Mouse (Mus musculus) kidney, adult 2 months (tissue): ENCODE data around the gene Gm14459. TPM values are rescaled to one million over a fixed set of nuclear protein-coding genes. Genes with fewer than 3 reads are reported as not detected.
"Not testable (repeated sequence)": the region's sequence is repeated elsewhere in the genome, so short reads cannot be mapped to it uniquely, and the experiment has no call there.

ENCODE experiments used
- DNase-seq: peaks from one replicate; pipeline ENCODE4 v3.0.0; 2021
- H3K27ac ChIP-seq: fragments of 200-500 bp; 2 replicates; pipeline ENCODE4 v1.5.1; 2012; ENCODE audit warnings: low read depth, low read length, control low read depth, inconsistent platforms; ENCODE audit not compliant: insufficient read depth
- H3K27me3 ChIP-seq: fragments of 200-500 bp; replicated peaks from 2 replicates; pipeline ENCODE4 v1.6.1; 2012; ENCODE audit warnings: mild to moderate bottlenecking, moderate library complexity, low read length, inconsistent platforms; ENCODE audit not compliant: control insufficient read depth, insufficient read depth
- H3K36me3 ChIP-seq: fragments of 200-500 bp; 2 replicates; pipeline ENCODE4 v1.6.1; 2012; ENCODE audit warnings: mild to moderate bottlenecking, moderate library complexity, low read length, inconsistent platforms; ENCODE audit not compliant: control insufficient read depth, insufficient read depth
- H3K4me1 ChIP-seq: fragments of 200-500 bp; 2 replicates; pipeline ENCODE4 v1.6.1; 2011; ENCODE audit warnings: low read length; ENCODE audit not compliant: control insufficient read depth, insufficient read depth
- H3K4me3 ChIP-seq: fragments of 200-500 bp; 2 replicates; pipeline ENCODE4 v1.5.1; 2011; ENCODE audit warnings: mild to moderate bottlenecking, low read depth, low read length, control low read depth; ENCODE audit not compliant: insufficient read depth
- CTCF ChIP-seq: fragments of 200-500 bp; conservative IDR thresholded peaks from 2 replicates; pipeline ENCODE4 v1.5.1; 2011; ENCODE audit warnings: low read depth, mild to moderate bottlenecking, control low read depth, low read length, moderate library complexity, mixed read lengths; ENCODE audit not compliant: insufficient read depth, insufficient read length
- POLR2A ChIP-seq: fragments of 200-500 bp; IDR thresholded peaks from one replicate; pipeline ENCODE4 v1.6.1; 2011; ENCODE audit warnings: low read depth, low read length, control low read depth
- WGBS: fragments of 180-500 bp; shearing (Covaris S2); methylation state at CpG from one replicate; pipeline ENCODE4 v1.1.7; 2018; 5-methylcytosine and 5-hydroxymethylcytosine counted together
- polyA plus RNA-seq: library from polyadenylated mRNA; depleted of rRNA; stranded (reverse); fragments of >200 nt; gene quantifications from 2 replicates; pipeline ENCODE4 v1.2.3, GENCODE M21; 2012; rRNA removed

Gm14459 gene
- polyA plus RNA-seq: not detected in 2 replicates

- no peak within 1 kb of the TSS for H3K27ac ChIP-seq
- H3K4me1 ChIP-seq: no peaks in the 10 kb centered on the region
- DNase-seq: no peak
- no peaks in the 10 kb centered on the region for H3K27me3 ChIP-seq
- H3K4me3 ChIP-seq: no peak within 1 kb of the TSS
- H3K36me3 ChIP-seq: no peaks in the 10 kb centered on the region
- TF ChIP-seq CTCF: no peak
- TF ChIP-seq POLR2A: no peak
- 76% methylated on average over 2 of the region's 2 CpGs for WGBS
These were observed at the start of gene Gm14459 for GRCm38 (mm10) chrX:8524854-8525253. Gene Gm14459 (minus strand): TSS chrX:8524954.

- H3K27ac ChIP-seq, DNase-seq, H3K36me3 ChIP-seq, H3K4me3 ChIP-seq, H3K27me3 ChIP-seq, H3K4me1 ChIP-seq: not testable (repeated sequence)
- 65% methylated on average over 4 of the region's 4 CpGs for WGBS
These were observed 23.4 kb upstream of the Gm14459 start, which contains the start of gene Ssxb6 for GRCm38 (mm10) chrX:8548155-8548554. Gene Ssxb6 (minus strand): TSS chrX:8548255.

Other genes with a start within 250 kb of the Gm14459 start
- not detected in 2 replicates for gene Ssxb10, start 197.5 kb downstream of the Gm14459 start, polyA plus RNA-seq
- not detected in 2 replicates for gene Ssxb9, start 158.0 kb downstream of the Gm14459 start, polyA plus RNA-seq
- gene Ssxb1, start 111.6 kb downstream of the Gm14459 start, polyA plus RNA-seq: not detected in 2 replicates
- gene Ssxb2, start 63.2 kb downstream of the Gm14459 start, polyA plus RNA-seq: not detected in 2 replicates
- not detected in 2 replicates for gene Ssxb6, start 23.3 kb upstream of the Gm14459 start, polyA plus RNA-seq
- not detected in 2 replicates for gene Ssxb3, start 66.9 kb upstream of the Gm14459 start, polyA plus RNA-seq
- gene Ssxb8, start 165.9 kb upstream of the Gm14459 start, polyA plus RNA-seq: not detected in 2 replicates
- not detected in 2 replicates for gene Ssx9, start 223.5 kb upstream of the Gm14459 start, polyA plus RNA-seq